Mouse (Mus musculus): ENCODE data around the gene Maf.

DNA sequence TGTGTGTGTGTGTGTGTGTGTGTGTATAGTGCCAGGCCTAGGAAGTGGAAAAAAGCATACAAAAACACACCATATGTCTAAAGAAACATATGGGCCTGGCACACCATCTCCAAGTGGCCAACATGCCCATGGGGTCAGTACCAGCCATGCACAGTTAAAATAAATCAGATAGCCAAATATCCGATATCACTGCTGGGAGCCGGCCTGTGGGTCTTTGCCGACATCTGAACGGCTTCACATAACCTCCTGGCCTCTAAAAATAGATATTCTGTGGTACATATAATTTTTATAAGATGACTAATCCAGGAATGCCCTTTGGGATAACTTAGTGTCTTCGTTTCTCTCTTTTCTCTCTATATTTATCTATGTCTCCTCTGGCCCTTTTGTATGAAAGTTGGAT lies 65.7 kb downstream of the Maf start:
- no peak for TF ChIP-seq CHD2 (IDR thresholded peaks at IDR 0.05; ENCODE audit: low read depth, low read length)
- no peak for TF ChIP-seq MAFK (IDR thresholded peaks at IDR 0.05; ENCODE audit: insufficient read depth, low read depth, low read length)
- no peak for TF ChIP-seq HCFC1 (IDR thresholded peaks at IDR 0.05; ENCODE audit: borderline replicate concordance, insufficient read depth, low read length)
